Mouse (Mus musculus): ENCODE data around the gene Wbp1l.

DNA sequence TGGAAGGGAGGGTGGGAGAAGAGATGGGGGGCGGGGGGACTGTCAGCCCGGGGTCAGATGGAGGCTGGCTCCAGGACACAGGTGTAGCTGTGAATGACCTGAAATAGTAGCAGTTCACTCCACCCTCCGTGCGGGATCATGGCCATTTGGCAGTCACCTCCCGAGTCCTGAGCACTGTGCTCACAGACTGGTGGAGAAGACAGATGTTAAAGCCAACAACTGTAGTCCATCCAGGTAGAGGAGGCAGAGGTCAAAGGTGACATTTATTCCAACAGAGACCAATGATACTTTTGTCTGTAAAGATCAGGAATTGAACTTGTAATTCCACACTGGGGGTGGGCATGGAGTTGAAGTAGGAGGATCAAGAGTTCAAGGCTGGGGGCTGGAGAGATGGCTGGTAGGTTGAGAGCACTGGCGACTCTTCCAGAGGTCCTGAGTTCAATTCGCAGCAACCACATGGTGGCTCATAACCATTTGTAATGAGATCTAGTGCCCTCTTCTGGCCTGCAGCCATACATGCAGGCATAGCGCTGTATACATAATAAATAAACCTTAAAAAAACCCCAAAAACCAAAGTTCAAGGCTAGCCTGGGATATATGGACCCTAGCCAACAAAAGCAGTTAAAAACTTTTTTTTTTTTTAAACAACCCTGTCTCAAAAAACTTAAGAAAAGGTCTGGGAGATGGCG lies 6.0 kb upstream of the Wbp1l start:
- TF ChIP-seq CTCF (IDR thresholded peaks at IDR 0.05; ENCODE audit: low read depth, low read length) (peak; percentile 37), POLR2A (IDR thresholded peaks at IDR 0.05; ENCODE audit: insufficient read depth, low read length) (no peak)
